Mouse (Mus musculus) forebrain, embryonic 11.5 days (tissue): Measurements from ENCODE around the gene Elmod3. TPM values are rescaled to one million over a fixed set of nuclear protein-coding genes. Genes with fewer than 3 reads are reported as not detected.

Experiments used
- ATAC-seq: fragments of 200-750 bp; cut with Nextera tagmentation; replicated peaks from 2 replicates; pipeline ENCODE4 v1.8.0; 2017; ENCODE audit warnings: moderate TSS enrichment; ENCODE audit not compliant: low FRiP score
- DNase-seq: peaks from one replicate; pipeline ENCODE4 v3.0.0-alpha.2; 2017; ENCODE audit warnings: low spot score
- H3K27ac ChIP-seq: fragments of 300-500 bp; sonication (generic); 2 replicates; pipeline ENCODE4 v1.5.1; 2014; ENCODE audit warnings: low read depth, low read length
- H3K27me3 ChIP-seq: fragments of 300-500 bp; sonication (generic); 2 replicates; pipeline ENCODE4 v1.6.1; 2014; ENCODE audit warnings: mild to moderate bottlenecking, low read length, mixed read lengths; ENCODE audit not compliant: control insufficient read depth, insufficient read depth
- H3K36me3 ChIP-seq: fragments of 300-500 bp; sonication (generic); 2 replicates; pipeline ENCODE4 v1.6.1; 2014; ENCODE audit warnings: mild to moderate bottlenecking, low read length, moderate library complexity, mixed read lengths; ENCODE audit not compliant: control insufficient read depth, insufficient read depth
- H3K4me1 ChIP-seq: fragments of 300-500 bp; sonication (generic); replicated peaks from 2 replicates; pipeline ENCODE4 v1.6.1; 2014; ENCODE audit warnings: low read length, mixed read lengths; ENCODE audit not compliant: control insufficient read depth, insufficient read depth
- H3K4me2 ChIP-seq: fragments of 300-500 bp; sonication (generic); 2 replicates; pipeline ENCODE4 v1.6.1; 2014; ENCODE audit warnings: low read depth, mild to moderate bottlenecking, low read length, moderate library complexity, mixed read lengths; ENCODE audit not compliant: severe bottlenecking
- H3K4me3 ChIP-seq: fragments of 300-500 bp; sonication (generic); 2 replicates; pipeline ENCODE4 v1.5.1; 2014; ENCODE audit warnings: low read depth, low read length
- H3K9ac ChIP-seq: fragments of 300-500 bp; sonication (generic); 2 replicates; pipeline ENCODE4 v1.6.1; 2014; ENCODE audit warnings: low read length
- H3K9me3 ChIP-seq: fragments of 300-500 bp; sonication (generic); 2 replicates; pipeline ENCODE4 v1.6.1; 2016; ENCODE audit warnings: low read length, mixed read lengths; ENCODE audit not compliant: control insufficient read depth
- WGBS: fragments of 180-500 bp; shearing (Covaris S2); extraction: QIAGEN DNeasy Blood & Tissue Kit; methylation state at CpG from one replicate; pipeline ENCODE4 v1.1.7; 2014; 5-methylcytosine and 5-hydroxymethylcytosine counted together
- polyA plus RNA-seq: library from polyadenylated mRNA; unstranded; fragments of >200 nt; fragmentation: Nextera tagmentation; extraction: Ambion mirVana; gene quantifications from 2 replicates; pipeline ENCODE4 v1.2.1, GENCODE M21; 2014

Gene Elmod3
- polyA plus RNA-seq, 1 experiment from 2014 or later = 15.8 TPM

GRCm38 (mm10) chr6:72570644-72571397 lies 27.4 kb downstream of the Elmod3 start:
- no peak for ATAC-seq
- no peak overlapping the region for H3K9ac ChIP-seq
- H3K36me3 ChIP-seq = no peaks in the 10 kb centered on the region
- H3K27me3 ChIP-seq = no peaks in the 10 kb centered on the region
- no peak overlapping the region for H3K27ac ChIP-seq
- no peaks in the 10 kb centered on the region for H3K9me3 ChIP-seq
- no peak overlapping the region for H3K4me3 ChIP-seq
- H3K4me2 ChIP-seq = no peak overlapping the region
- 0 out of 2 replicates have a peak, but pooled peaks cover under 1% of the 10 kb centered on the region for H3K4me1 ChIP-seq
- 84% methylated on average over 10 of the region's 10 CpGs for WGBS
- no peak for DNase-seq

GRCm38 (mm10) chr6:72568736-72569135 lies 29.5 kb downstream of the Elmod3 start:
- Histone ChIP-seq H3K36me3 (no peaks in the 10 kb centered on the region), H3K4me2 (no peak overlapping the region), H3K4me3 (no peak overlapping the region), H3K9me3 (no peaks in the 10 kb centered on the region), H3K4me1 (0 out of 2 replicates have a peak, but pooled peaks cover 2% of the 10 kb centered on the region), H3K27ac (no peak overlapping the region), H3K9ac (no peak overlapping the region), H3K27me3 (no peaks in the 10 kb centered on the region)
- 92% methylated on average over 10 of the region's 10 CpGs for WGBS
- no peak for ATAC-seq
- no peak for DNase-seq

DNA sequence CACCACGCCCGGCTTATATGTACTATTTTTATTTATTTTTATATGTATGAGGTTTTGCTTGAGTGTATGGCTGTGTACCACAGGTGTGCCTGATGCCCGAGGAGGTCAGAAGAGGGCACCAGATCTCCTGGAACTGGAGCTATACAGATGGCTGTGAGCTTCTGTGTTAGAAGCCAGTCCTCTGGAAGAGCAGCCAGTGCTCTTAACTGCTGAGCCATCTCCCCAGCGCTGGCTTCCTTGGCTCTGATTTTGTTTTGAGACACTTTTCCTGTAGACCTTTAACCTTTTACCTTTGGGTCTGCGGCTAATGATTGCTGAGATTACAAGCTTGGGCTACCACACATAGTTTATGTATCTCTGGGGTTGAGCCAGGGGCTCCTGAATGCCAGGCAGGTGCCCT lies 30.7 kb downstream of the Elmod3 start:
- no peaks in the 10 kb centered on the region for H3K27me3 ChIP-seq
- H3K4me1 ChIP-seq = 0 out of 2 replicates have a peak, but pooled peaks cover 2% of the 10 kb centered on the region
- H3K4me3 ChIP-seq = no peak overlapping the region
- WGBS = 85% methylated on average over 5 of the region's 5 CpGs
- ATAC-seq (no peak), DNase-seq (no peak)
- no peak overlapping the region for H3K4me2 ChIP-seq
- no peaks in the 10 kb centered on the region for H3K36me3 ChIP-seq
- no peak overlapping the region for H3K9ac ChIP-seq
- H3K9me3 ChIP-seq = no peaks in the 10 kb centered on the region
- H3K27ac ChIP-seq = no peak overlapping the region

GRCm38 (mm10) chr6:72566044-72566443 lies 32.2 kb downstream of the Elmod3 start:
- 0 out of 2 replicates have a peak, but pooled peaks cover 2% of the 10 kb centered on the region for H3K4me1 ChIP-seq
- H3K4me3 ChIP-seq = no peak overlapping the region
- no peak overlapping the region for H3K27ac ChIP-seq
- DNase-seq (peak; percentile 89), ATAC-seq (peak; percentile 82)
- no peak overlapping the region for H3K4me2 ChIP-seq
- under 1% methylated on average over 4 of the region's 4 CpGs for WGBS
- H3K9ac ChIP-seq = peak overlapping the region; percentile 27; the same call in 1 of the 2 replicates
- H3K27me3 ChIP-seq = no peaks in the 10 kb centered on the region
- no peaks in the 10 kb centered on the region for H3K9me3 ChIP-seq
- H3K36me3 ChIP-seq = no peaks in the 10 kb centered on the region

GRCm38 (mm10) chr6:72565506-72565905 lies 32.7 kb downstream of the Elmod3 start:
- Histone ChIP-seq H3K27ac (no peak overlapping the region), H3K36me3 (no peaks in the 10 kb centered on the region), H3K9me3 (no peaks in the 10 kb centered on the region), H3K4me1 (0 out of 2 replicates have a peak, but pooled peaks cover 2% of the 10 kb centered on the region), H3K4me3 (no peak overlapping the region), H3K9ac (peak overlapping the region; percentile 27; the same call in 1 of the 2 replicates), H3K4me2 (no peak overlapping the region), H3K27me3 (no peaks in the 10 kb centered on the region)
- DNase-seq (no peak), ATAC-seq (no peak; the same call in 1 of the 2 replicates)
- 70% methylated on average over 7 of the region's 7 CpGs for WGBS

DNA sequence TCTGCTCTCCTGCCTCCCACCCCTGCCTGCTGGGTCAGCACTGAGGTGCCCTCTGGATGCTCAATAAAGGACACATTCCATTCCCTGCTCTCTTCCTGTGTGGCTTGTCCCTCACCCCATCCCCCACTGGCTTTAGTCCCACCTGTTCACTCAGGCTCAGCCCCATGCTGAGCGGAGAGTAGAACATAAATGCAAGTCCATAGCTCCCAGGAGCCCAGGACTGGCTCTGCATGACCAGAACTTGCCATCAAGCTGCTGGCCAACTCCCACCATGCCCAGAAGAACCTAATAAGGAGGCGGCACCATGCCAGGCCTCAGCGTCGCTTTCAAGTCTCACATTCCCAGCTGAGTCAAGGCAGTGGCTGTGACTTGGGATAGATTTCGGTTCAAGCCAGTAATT lies 35.3 kb downstream of the Elmod3 start:
- Histone ChIP-seq H3K27ac (no peak overlapping the region), H3K9me3 (no peaks in the 10 kb centered on the region), H3K4me1 (0 out of 2 replicates have a peak, but pooled peaks cover 2% of the 10 kb centered on the region), H3K4me3 (no peak overlapping the region), H3K27me3 (no peaks in the 10 kb centered on the region), H3K9ac (no peak overlapping the region; the same call in 1 of the 2 replicates), H3K4me2 (no peak overlapping the region), H3K36me3 (no peaks in the 10 kb centered on the region)
- DNase-seq = no peak
- 73% methylated on average over 5 of the region's 5 CpGs for WGBS
- no peak for ATAC-seq

DNA sequence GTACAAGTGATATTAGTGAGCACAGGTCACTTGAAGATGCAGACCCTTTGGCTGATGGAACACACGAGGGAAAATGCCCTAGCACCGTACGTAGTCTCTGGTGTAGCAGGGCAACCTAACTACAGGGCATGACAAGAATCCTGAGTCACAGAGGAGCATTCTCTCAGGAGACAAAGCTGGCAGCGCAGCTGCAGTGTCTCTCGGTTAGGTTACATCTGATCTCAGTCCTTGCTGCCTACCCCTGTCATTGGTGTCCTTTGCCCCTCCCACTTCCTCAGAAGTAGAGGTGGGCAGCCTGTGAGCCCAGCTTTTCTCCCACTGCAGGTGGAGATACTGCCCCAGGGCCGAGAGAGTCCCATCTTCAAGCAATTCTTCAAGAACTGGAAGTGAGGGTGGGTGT lies 35.7 kb downstream of the Elmod3 start:
- DNase-seq = no peak
- ATAC-seq = no peak
- Histone ChIP-seq H3K36me3 (no peaks in the 10 kb centered on the region), H3K4me3 (no peak overlapping the region), H3K4me1 (0 out of 2 replicates have a peak, but pooled peaks cover 2% of the 10 kb centered on the region), H3K9ac (no peak overlapping the region), H3K9me3 (no peaks in the 10 kb centered on the region), H3K27ac (no peak overlapping the region), H3K4me2 (no peak overlapping the region), H3K27me3 (no peaks in the 10 kb centered on the region)
- WGBS = 49% methylated on average over 6 of the region's 6 CpGs

DNA sequence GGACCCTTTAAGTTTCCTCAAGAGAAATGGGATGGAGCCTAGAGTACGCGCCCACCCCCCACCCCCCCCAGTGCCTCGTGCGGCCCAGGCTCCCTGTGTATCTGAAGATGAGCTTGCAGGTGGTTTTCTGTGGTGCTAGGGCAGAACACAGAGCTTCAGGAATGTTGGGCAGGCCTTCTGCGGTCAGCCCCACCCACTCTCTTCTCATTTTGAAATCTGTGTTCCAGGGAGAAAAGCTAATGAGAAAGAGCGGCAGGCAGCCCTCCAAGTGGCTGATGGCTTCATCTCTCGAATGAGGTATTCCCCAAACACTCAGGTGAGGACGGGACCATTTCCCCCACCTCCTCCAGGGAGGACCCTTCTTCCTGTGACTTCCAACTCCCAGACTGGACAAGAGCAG lies 37.4 kb downstream of the Elmod3 start:
- WGBS = 75% methylated on average over 8 of the region's 8 CpGs
- DNase-seq (no peak), ATAC-seq (no peak)
- Histone ChIP-seq H3K4me3 (no peak overlapping the region), H3K4me2 (no peak overlapping the region), H3K36me3 (no peaks in the 10 kb centered on the region), H3K27me3 (no peaks in the 10 kb centered on the region), H3K9me3 (no peaks in the 10 kb centered on the region), H3K4me1 (0 out of 2 replicates have a peak, but pooled peaks cover 2% of the 10 kb centered on the region), H3K27ac (no peak overlapping the region), H3K9ac (no peak overlapping the region)

DNA sequence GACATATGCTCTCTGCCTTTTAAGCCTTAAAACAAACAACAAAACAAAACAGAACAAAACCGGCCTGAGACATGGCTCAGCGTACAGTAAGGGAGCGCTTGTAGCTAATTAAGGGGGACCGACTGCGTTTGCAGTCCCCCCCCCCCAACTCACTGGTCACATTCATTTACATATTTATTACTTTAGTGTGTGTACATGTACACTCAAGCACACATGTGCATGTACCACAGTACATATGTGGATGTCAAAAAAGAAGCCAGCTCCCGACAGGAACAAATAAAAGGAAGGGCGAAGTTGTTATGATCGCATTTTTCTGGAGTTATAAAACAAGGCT lies 45.2 kb downstream of the Elmod3 start:
- Histone ChIP-seq H3K9me3 (no peaks in the 10 kb centered on the region), H3K27ac (no peak overlapping the region), H3K27me3 (no peaks in the 10 kb centered on the region), H3K4me1 (no peaks in the 10 kb centered on the region; the same call in 1 of the 2 replicates), H3K4me3 (peak overlapping the region; percentile 18), H3K4me2 (peak overlapping the region; percentile 66), H3K9ac (peak overlapping the region; percentile 60), H3K36me3 (no peaks in the 10 kb centered on the region)
- DNase-seq (no peak), ATAC-seq (no peak)
- WGBS = 21% methylated on average over 8 of the region's 8 CpGs
